Mouse (Mus musculus) neural tube, embryonic 11.5 days (tissue): ENCODE data around the gene Vamp8. TPM values are rescaled to one million over a fixed set of nuclear protein-coding genes. Genes with fewer than 3 reads are reported as not detected.

Experiments
- ATAC-seq: fragments of 200-750 bp; cut with Nextera tagmentation; 2 replicates; pipeline ENCODE4 v1.8.0; 2017; ENCODE audit warnings: moderate number of reproducible peaks, mild to moderate bottlenecking, moderate TSS enrichment, moderate library complexity; ENCODE audit not compliant: insufficient read depth, low FRiP score, low TSS enrichment
- DNase-seq: peaks from one replicate; pipeline ENCODE4 v3.0.0-alpha.2; 2015; ENCODE audit warnings: low spot score
- H3K27ac ChIP-seq: fragments of 300-500 bp; sonication (generic); 2 replicates; pipeline ENCODE4 v1.5.1; 2014; ENCODE audit warnings: low read depth, mild to moderate bottlenecking, low read length
- H3K27me3 ChIP-seq: fragments of 300-500 bp; sonication (generic); 2 replicates; pipeline ENCODE4 v1.6.1; 2014; ENCODE audit warnings: mild to moderate bottlenecking, low read length, mixed read lengths; ENCODE audit not compliant: control insufficient read depth, insufficient read depth
- H3K36me3 ChIP-seq: fragments of 300-500 bp; sonication (generic); 2 replicates; pipeline ENCODE4 v1.6.1; 2014; ENCODE audit warnings: mild to moderate bottlenecking, low read length, moderate library complexity, mixed read lengths; ENCODE audit not compliant: control insufficient read depth, insufficient read depth
- H3K4me1 ChIP-seq: fragments of 300-500 bp; sonication (generic); 2 replicates; pipeline ENCODE4 v1.6.1; 2014; ENCODE audit warnings: low read length, mixed read lengths; ENCODE audit not compliant: control insufficient read depth, insufficient read depth
- H3K4me2 ChIP-seq: fragments of 300-500 bp; sonication (generic); 2 replicates; pipeline ENCODE4 v1.6.1; 2014; ENCODE audit warnings: low read depth, mild to moderate bottlenecking, moderate library complexity
- H3K4me3 ChIP-seq: fragments of 300-500 bp; sonication (generic); 2 replicates; pipeline ENCODE4 v1.5.1; 2014; ENCODE audit warnings: low read depth, low read length
- H3K9ac ChIP-seq: fragments of 300-500 bp; sonication (generic); 2 replicates; pipeline ENCODE4 v1.6.1; 2014; ENCODE audit warnings: mild to moderate bottlenecking, low read length
- H3K9me3 ChIP-seq: fragments of 300-500 bp; sonication (generic); 2 replicates; pipeline ENCODE4 v1.6.1; 2016; ENCODE audit warnings: low read length; ENCODE audit not compliant: control insufficient read depth
- WGBS: fragments of 180-500 bp; shearing (Covaris S2); extraction: QIAGEN DNeasy Blood & Tissue Kit; methylation state at CpG from one replicate; pipeline ENCODE4 v1.1.7; 2014; 5-methylcytosine and 5-hydroxymethylcytosine counted together
- polyA plus RNA-seq: library from polyadenylated mRNA; unstranded; fragments of >200 nt; fragmentation: Nextera tagmentation; extraction: Ambion mirVana; gene quantifications from 2 replicates; pipeline ENCODE4 v1.2.1, GENCODE M21; 2014

Vamp8 gene
- polyA plus RNA-seq, 1 experiment from 2014 or later = 38.5 TPM

DNA sequence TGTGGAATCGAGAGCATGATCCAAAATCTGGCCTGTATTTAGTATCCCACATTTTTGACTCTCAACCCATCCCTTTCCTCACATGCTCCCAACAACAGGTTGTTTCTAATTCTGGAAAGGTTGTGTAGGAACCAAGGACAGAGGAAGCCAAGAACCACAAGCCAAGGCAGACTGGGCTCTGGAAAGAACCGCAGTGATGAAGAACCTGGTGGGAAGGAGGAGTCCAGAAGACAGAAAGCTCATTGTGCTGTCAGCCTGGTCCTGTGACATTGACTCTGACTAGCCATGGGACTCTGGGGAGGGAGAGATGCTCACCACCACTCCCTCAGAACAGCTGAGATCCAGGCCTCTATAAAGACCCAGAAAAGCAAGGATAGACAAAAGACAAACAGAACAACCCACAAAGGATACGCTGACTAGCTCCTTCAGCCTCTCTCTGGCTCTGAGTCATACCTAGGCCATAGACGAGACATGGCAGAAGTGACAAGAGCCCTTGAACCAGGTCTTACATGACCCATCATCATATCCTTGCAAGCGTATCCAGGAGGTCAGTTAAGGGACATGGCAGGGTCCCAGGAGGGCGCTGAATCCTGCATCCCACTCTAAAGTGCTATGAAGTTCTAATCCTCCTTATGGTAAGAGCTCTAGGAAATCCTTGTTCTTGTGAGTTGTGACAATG lies 7.2 kb downstream of the Vamp8 start:
- Histone ChIP-seq H3K9me3 (no peaks in the 10 kb centered on the region), H3K4me2 (no peak overlapping the region), H3K4me3 (no peak overlapping the region), H3K36me3 (no peaks in the 10 kb centered on the region), H3K4me1 (peaks cover 4% of the 10 kb centered on the region; the same call in 1 of the 2 replicates), H3K9ac (no peak overlapping the region), H3K27me3 (peaks cover 15% of the 10 kb centered on the region; the same call in 1 of the 2 replicates), H3K27ac (no peak overlapping the region)
- DNase-seq (no peak), ATAC-seq (no peak)
- WGBS = 82% methylated on average over 6 of the region's 6 CpGs

DNA sequence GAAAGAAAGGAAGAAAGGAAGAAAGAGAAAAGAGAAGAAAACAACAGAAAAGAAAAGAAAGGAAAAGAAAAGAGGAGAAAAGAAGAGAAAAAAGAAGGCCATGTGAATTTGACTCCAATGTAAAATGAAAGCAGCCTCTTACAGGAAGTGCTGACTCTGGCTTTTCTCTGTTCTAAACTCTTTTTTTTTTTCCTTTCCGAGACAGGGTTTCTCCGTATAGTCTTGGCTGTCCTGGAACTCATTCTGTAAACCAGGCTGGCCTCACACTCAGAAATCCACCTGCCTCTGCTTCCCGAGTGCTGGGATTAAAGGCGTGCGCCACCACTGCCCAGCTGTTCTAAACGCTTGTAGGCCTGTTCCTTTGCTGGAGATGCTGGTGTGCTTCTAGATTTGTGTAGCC lies 8.0 kb downstream of the Vamp8 start:
- H3K4me3 ChIP-seq = no peak overlapping the region
- peaks cover 4% of the 10 kb centered on the region; the same call in 1 of the 2 replicates for H3K4me1 ChIP-seq
- DNase-seq (no peak), ATAC-seq (no peak)
- no peaks in the 10 kb centered on the region for H3K9me3 ChIP-seq
- peaks cover 15% of the 10 kb centered on the region; the same call in 1 of the 2 replicates for H3K27me3 ChIP-seq
- no peak overlapping the region for H3K4me2 ChIP-seq
- WGBS = 84% methylated on average over 6 of the region's 6 CpGs
- H3K27ac ChIP-seq = no peak overlapping the region
- H3K36me3 ChIP-seq = no peaks in the 10 kb centered on the region
- no peak overlapping the region for H3K9ac ChIP-seq

DNA sequence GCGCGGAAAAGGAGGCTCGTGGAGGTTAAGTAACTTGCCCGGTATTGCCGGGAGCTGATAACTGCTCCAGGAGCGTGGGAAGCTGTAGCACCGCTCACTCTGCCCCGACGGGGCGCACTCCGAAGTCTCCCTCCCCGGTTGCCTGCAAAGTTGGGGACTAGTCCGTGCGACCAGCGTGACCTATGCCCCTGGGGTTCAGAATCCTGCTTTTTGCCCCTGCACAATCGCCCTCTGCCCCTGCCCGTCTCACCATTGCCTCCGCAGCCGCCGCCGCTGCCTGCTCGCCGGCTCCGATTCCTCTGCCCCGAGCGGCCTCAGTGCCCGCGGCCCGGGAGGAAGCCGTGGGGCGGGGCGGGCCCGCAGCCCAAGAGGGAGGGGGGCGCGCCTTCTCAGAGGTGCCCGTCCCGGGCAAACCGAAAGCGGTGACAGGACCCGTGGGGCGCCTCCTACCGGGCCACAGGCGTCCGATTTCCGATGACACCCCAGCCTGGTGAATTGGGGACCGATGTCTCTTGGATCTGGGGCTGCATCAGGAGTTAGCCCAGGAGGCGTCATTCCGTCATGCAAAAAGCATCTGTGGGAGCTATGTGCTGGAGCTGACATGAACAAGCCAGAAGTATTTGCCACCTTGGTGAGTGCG lies 10.3 kb downstream of the Vamp8 start, which contains the start of gene Vamp5:
Vamp5 (minus strand) TSS at position 338 of the 640 bp plus-strand sequence.
- WGBS = 3% methylated on average over 47 of the region's 49 CpGs

DNA sequence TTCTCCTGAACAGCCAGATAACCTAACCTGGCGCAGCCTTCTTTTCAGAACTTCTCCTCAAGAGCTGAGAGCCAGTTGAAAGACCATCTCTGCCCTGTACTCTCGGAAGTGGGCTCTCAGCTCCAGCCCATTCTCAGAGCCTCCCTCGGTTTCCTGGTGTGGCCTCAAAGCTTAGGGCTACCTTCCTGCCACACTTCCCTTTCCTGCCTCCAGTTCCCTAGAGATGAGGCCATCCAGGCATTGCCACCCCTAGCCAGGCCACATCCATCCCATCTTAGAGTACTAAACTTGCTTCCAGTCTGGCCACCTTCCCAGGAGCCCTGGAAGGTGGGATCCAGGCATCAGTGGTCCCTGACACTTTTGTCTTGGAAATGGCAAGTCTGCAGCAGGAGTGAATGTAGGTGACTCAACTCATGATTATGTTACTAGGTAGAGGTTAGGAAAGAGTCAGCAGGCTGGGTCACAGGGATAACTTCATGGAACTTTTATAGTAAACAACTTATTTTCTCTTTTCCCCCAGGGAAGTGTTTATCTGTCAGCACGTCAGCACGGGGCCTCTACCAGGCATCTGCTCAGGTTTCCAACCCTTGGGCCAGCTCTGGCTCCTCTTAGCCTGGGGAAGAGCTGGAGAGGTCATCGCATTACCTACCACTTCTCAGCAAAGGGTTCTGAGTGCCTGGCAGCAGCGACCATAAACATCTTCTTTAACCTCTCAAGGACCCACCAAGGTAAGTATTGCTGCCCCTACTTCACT lies 10.9 kb downstream of the Vamp8 start:
- H3K36me3 ChIP-seq = no peaks in the 10 kb centered on the region
- H3K4me2 ChIP-seq = peak overlapping the region; percentile 61
- H3K9me3 ChIP-seq = no peaks in the 10 kb centered on the region
- no peak overlapping the region for H3K27ac ChIP-seq
- H3K9ac ChIP-seq = no peak overlapping the region; the same call in 1 of the 2 replicates
- peak overlapping the region; percentile 43 for H3K4me3 ChIP-seq
- peaks cover 15% of the 10 kb centered on the region; the same call in 1 of the 2 replicates for H3K27me3 ChIP-seq
- no peak for ATAC-seq
- 44% methylated on average over 7 of the region's 7 CpGs for WGBS
- H3K4me1 ChIP-seq = peaks cover 4% of the 10 kb centered on the region; the same call in 1 of the 2 replicates
- DNase-seq = no peak

More for the DNA sequence above, 10.3 kb downstream of the Vamp8 start, which contains the start of gene Vamp5:
- no peak within 1 kb of the TSS for H3K27ac ChIP-seq
- DNase-seq = peak; percentile 64
- H3K4me2 ChIP-seq = peak within 1 kb of the TSS; percentile 61
- peaks cover 4% of the 10 kb centered on the region; the same call in 1 of the 2 replicates for H3K4me1 ChIP-seq
- peaks cover 15% of the 10 kb centered on the region; the same call in 1 of the 2 replicates for H3K27me3 ChIP-seq
- H3K4me3 ChIP-seq = peak within 1 kb of the TSS; percentile 43
- H3K9ac ChIP-seq = peak within 1 kb of the TSS; percentile 56
- H3K36me3 ChIP-seq = no peaks in the 10 kb centered on the region
- peak; percentile 38; the same call in 1 of the 2 replicates for ATAC-seq
- H3K9me3 ChIP-seq = no peaks in the 10 kb centered on the region

DNA sequence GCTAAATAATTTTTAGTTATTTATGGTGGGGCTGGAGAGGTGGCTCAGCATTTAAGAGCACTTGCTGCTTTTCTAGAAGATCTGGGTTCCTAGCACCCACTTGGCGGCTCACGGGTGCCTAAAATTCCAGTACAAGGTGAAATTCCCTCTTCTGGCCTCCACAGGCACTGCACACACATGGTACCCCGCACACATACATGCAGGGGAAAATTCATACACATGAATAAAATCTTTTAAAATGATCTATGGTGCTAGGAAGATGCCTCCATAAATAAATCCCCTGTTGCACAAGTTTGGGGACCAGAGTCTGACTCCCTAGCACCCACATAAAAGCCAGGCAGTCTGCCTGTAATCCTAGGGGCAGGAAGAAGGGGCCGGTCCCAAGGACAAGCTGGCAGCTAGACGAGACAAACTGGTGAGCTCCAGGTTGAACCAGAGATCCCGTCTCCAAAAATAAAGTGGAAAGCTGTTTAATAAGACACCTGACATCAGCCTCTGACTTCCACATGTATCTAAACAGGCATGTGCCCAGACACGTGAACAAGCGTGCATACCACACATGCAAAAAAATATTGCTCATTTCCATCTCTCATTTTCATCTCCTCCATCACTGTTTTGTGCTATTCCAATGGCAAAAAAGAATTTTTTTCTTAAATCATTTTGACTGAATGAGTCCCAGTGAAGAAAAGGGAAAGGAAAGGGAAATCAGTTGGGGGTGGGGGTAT lies 11.8 kb downstream of the Vamp8 start:
- Histone ChIP-seq H3K4me2 (no peak overlapping the region), H3K36me3 (no peaks in the 10 kb centered on the region), H3K4me1 (peaks cover 4% of the 10 kb centered on the region; the same call in 1 of the 2 replicates), H3K27me3 (peaks cover 15% of the 10 kb centered on the region; the same call in 1 of the 2 replicates), H3K9ac (no peak overlapping the region), H3K27ac (no peak overlapping the region), H3K9me3 (no peaks in the 10 kb centered on the region), H3K4me3 (no peak overlapping the region)
- ATAC-seq (no peak), DNase-seq (no peak)
- 85% methylated on average over 8 of the region's 8 CpGs for WGBS

DNA sequence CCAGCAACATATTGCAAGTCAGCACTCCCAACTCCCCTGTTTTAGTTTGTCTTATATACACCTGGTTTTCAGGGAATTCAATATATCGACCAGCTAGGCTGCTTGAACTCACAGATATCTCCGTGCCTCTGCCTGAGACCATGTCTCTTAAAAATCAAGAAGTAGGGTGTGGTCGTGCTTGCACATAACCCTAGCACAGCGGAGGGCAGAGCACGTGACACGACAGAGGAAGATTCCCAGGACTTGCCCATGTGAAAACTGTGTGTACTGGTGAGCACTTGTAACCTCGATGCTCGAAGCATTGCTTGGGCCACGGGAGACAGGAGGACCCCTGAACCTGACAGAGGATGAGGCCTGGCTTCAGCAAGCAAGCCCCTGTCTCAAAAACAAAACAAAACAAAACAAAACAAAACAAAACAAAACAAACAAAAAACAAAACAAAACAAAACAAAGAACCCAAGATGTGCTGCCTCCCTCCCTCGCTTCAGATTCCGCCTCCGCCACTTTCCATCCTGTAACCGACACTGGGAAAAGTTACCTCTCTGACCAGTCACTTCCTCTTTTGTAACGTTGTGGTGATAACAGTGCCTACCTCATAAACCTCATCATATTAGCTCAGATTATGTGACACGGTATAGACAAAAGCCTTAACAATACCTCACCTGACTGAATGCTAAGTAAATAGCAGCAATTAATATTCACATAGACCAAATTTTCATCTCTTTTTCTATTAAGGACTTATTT lies 15.5 kb downstream of the Vamp8 start:
- Histone ChIP-seq H3K36me3 (no peaks in the 10 kb centered on the region), H3K4me2 (no peak overlapping the region), H3K4me3 (no peak overlapping the region), H3K9me3 (no peaks in the 10 kb centered on the region), H3K4me1 (no peaks in the 10 kb centered on the region), H3K27me3 (peaks cover 9% of the 10 kb centered on the region; the same call in 1 of the 2 replicates), H3K9ac (no peak overlapping the region), H3K27ac (no peak overlapping the region)
- DNase-seq (no peak), ATAC-seq (no peak)
- 87% methylated on average over 15 of the region's 15 CpGs for WGBS

DNA sequence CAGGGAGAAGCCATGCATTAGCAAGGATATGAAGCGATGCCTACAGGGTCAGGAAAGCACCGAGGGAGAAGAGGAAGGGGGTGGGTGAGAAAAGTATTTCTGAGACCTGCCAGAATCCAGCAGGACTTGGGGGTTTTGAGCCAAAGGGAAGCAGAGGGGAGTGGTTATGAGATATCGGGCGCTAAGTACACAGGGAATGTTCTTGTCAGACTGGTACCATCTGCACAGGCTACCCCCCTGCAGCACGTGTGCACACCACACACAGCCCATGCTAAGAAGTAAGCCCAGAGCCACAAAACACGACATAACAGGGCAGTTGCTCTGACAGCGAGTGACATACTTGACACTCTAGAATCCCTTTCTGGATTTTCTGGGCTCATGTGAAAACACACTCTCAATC lies 16.3 kb downstream of the Vamp8 start:
- no peak overlapping the region for H3K9ac ChIP-seq
- no peaks in the 10 kb centered on the region for H3K9me3 ChIP-seq
- WGBS = 71% methylated on average over 7 of the region's 7 CpGs
- H3K27me3 ChIP-seq = peaks cover 4% of the 10 kb centered on the region; the same call in 1 of the 2 replicates
- ATAC-seq = no peak
- no peak overlapping the region for H3K4me2 ChIP-seq
- no peak overlapping the region for H3K27ac ChIP-seq
- no peaks in the 10 kb centered on the region for H3K4me1 ChIP-seq
- H3K36me3 ChIP-seq = no peaks in the 10 kb centered on the region
- no peak overlapping the region for H3K4me3 ChIP-seq
- DNase-seq = no peak
